Mouse (Mus musculus): Measurements from ENCODE around the gene Cdc14a.

Gene Cdc14a

DNA sequence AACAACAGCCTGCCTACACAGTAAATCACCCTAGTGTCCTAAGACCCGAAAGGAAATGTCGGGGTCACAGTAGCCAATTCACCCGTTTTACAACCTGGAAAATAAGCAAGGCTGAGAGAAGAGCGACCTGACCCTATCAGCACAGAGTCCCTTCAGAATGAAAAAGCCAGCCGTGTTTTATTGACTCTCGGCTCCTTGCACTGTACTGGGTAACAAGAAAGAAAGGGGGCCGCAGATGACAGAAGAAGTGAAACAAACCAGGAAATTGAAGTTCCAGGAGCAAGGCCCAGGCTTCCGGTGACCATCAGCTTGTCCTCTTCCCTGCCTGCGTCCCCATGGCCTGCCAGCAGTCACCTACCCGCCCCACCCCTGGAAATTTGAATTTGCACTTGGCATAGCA is 32.4 kb downstream of the Cdc14a start:
- POLR2A ChIA-PET, result interaction anchor here (0.5 to 1.5 kb wide), 6 partner anchors 9 to 332 kb away, joined by 3 to 4 read pairs (median 3); no protein-coding TSS in a partner anchor

DNA sequence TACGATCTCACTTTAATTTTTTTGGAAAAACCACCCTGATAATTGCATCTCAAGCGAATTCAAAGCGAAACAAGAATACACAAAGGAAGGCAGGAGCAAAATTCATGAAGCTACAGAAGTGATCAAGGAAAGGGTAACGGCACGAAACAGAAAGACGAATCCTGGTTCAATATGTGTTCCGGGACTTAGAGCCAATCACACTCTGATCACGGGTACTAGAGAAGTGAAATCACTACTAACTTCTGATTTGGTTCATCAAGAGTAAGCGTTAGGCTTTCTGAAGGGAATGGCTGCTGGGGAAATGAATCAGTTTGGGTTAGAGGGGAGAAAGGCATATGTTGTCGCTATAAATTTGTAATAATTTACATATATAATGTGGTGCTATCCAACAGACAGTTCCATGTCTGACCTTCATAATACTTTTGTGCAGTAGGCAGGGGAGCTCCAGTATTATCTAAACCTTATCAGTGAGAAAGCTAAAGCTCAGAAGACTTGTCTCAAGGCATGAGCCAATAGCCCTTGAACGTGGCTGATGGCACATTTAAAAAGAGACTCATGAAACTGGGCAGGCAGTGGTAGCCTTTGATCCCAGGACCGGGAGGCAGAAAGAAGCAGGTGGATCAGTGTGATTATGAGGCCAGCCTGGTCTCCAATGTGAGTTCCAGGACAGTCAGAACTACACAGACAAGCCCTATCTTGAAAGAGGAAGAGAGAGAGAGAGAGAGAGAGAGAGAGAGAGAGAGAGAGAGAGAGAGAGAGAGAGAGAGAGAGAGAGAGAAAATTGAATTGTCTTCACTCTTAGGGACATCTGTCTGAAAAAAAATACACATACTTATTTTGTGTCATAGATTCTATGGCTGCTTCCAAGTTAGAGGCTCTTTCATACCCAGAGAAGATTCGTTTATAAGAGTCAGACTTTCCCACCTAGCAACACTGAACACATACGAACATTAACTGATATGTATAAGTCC is 34.0 kb downstream of the Cdc14a start:
- POLR2A ChIA-PET, result interaction anchor here in 2 of 4 experiments (0.5 to 1.5 kb wide), 4 partner anchors 13 to 365 kb away, joined by 3 read pairs; no protein-coding TSS in a partner anchor
- CTCF ChIA-PET, result interaction anchor here in 1 of 4 experiments (0.7 kb wide), 1 partner anchor 58 kb away, joined by 4 read pairs; no protein-coding TSS in a partner anchor

More for the DNA sequence above, 32.4 kb downstream of the Cdc14a start:
- CTCF ChIA-PET, result no interaction called here

DNA sequence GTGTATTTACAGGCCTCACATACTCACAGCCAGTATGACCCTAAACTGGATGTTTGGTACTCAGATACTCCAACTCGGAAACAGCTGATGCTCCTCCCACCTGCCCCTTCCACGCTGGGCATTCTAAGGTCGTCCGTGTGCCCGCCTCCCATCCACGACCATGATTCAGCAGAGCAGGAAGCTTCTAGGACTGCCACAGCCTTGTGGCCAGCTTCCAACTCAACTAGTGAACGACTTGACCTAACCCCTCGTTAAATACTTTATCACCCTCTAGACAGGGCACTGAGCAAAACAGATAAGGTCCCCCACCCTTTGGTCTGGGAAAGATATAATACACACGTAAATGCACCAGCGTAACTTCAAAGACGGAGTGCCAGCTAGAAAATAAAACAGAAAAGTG is 35.0 kb downstream of the Cdc14a start:
- ChIA-PET POLR2A (no interaction called here), CTCF (no interaction called here)

DNA sequence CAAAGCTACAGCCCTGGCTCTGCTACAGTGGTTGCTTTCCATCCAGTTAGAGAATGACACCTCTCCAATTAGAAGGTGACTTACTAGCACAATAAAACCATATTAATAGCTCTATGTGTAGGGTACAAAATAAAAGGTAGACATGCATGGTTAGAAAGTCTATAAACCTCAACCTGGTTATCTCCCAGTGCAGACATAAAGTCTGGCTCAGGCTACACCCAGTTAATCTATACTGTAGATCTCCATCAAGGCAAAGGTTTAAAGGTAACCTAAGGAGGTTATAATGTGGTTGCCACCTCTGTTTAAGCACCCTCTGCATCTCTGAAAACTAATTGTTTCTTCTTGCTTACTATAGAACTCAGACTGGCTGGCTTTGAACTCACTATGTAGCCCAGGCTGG is 36.9 kb downstream of the Cdc14a start:
- ChIA-PET CTCF (interaction anchor here in 1 of 4 experiments (1.5 kb wide), 1 partner anchor 46 kb away, joined by 5 read pairs; no protein-coding TSS in a partner anchor), POLR2A (interaction anchor here in 1 of 4 experiments (1.1 kb wide), 1 partner anchor 15 kb away, joined by 3 read pairs; no protein-coding TSS in a partner anchor)

- CTCF ChIA-PET, result no interaction called here
- POLR2A ChIA-PET, result interaction anchor here in 1 of 4 experiments (1.1 kb wide), 1 partner anchor 14 kb away, joined by 3 read pairs; no protein-coding TSS in a partner anchor
Observed at GRCm38 (mm10) chr3:116386342-116386741, 37.5 kb downstream of the Cdc14a start.

DNA sequence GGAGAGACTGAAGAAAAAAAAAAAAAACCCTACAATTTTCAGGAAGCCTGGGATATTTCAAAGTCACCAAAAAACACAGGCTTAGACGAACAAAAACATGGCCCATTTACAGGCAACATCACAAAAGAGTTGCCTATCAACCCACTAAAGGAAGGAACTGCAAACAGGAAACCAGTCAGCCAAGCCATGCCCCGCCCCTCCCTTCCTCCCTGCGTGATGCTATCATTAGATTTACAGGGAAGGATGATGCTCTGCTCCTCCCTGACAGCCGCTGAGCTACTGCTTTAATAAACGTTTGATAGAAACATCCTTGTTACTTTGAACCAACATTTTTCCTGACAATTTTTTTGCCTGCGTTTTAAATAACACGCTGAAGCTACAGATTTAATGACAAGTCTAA is 39.5 kb downstream of the Cdc14a start:
- POLR2A ChIA-PET, result interaction anchor here in 2 of 4 experiments (0.6 to 0.9 kb wide), 3 partner anchors 14 to 390 kb away, joined by 3 read pairs; no protein-coding TSS in a partner anchor

GRCm38 (mm10) chr3:116380319-116380718 is 43.5 kb downstream of the Cdc14a start:
- ChIA-PET POLR2A (interaction anchor here in 2 of 4 experiments (0.9 to 1.2 kb wide), 4 partner anchors 11 to 242 kb away, joined by 3 to 5 read pairs (median 3); no protein-coding TSS in a partner anchor), CTCF (interaction anchor here in 2 of 4 experiments (0.5 to 0.7 kb wide), 3 partner anchors 20 to 371 kb away, joined by 5 to 7 read pairs (median 5); no protein-coding TSS in a partner anchor)

More for the DNA sequence above, 39.5 kb downstream of the Cdc14a start:
- CTCF ChIA-PET, result no interaction called here

DNA sequence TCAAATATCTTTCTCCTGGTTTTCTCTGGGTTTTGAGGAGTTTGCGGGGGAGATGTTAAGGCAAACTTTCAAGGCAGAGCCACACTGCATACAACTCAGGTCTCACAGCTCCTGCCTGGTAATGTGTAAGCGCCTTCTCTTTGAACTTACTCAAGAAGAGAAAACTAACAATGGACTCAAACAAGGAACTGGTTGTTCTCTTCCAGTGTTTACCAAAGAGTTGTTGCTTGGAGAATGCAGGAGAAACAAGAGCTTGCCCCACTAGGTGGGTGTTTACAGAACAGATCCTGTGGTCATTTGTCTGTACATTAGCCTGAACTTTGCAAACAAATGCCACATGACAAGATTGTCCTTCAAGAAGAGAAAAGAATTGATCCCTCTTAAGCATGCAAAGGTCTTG is 48.4 kb downstream of the Cdc14a start:
- POLR2A ChIA-PET, result interaction anchor here in 1 of 4 experiments (0.9 kb wide), 1 partner anchor 15 kb away, joined by 3 read pairs; no protein-coding TSS in a partner anchor
- CTCF ChIA-PET, result interaction anchor here in 1 of 4 experiments (0.6 kb wide), 1 partner anchor 161 kb away, joined by 3 read pairs; no protein-coding TSS in a partner anchor

DNA sequence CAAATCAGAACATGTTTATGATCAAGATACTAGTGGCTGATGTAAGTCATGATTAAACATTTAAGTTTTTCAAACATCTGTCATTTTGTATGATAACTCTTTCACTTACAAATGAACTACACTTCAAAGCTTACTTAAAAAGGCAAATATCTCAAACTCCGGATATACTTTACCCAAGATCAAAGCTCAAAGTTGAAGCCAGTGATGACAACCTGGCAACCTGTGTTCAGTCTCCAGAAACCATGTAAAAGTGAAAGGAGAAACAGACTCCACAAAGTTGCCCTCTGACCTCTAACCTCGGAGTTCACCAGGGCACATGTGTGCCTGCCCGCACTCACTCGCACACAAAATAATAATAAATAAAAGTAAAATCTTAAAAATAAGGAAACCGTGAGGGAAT is 49.3 kb downstream of the Cdc14a start:
- POLR2A ChIA-PET, result interaction anchor here in 1 of 4 experiments (0.9 kb wide), 1 partner anchor 16 kb away, joined by 3 read pairs; no protein-coding TSS in a partner anchor

GRCm38 (mm10) chr3:116373196-116373595 is 50.6 kb downstream of the Cdc14a start:
- ChIA-PET POLR2A (no interaction called here), CTCF (no interaction called here)

More for the DNA sequence above, 49.3 kb downstream of the Cdc14a start:
- CTCF ChIA-PET, result no interaction called here

GRCm38 (mm10) chr3:116368868-116369437 is 54.9 kb downstream of the Cdc14a start:
- ChIA-PET CTCF (interaction anchor here in 1 of 4 experiments (0.5 kb wide), 1 partner anchor 37 kb away, joined by 3 read pairs; no protein-coding TSS in a partner anchor), POLR2A (interaction anchor here in 1 of 4 experiments (1.2 kb wide), 1 partner anchor 28 kb away, joined by 3 read pairs; no protein-coding TSS in a partner anchor)

DNA sequence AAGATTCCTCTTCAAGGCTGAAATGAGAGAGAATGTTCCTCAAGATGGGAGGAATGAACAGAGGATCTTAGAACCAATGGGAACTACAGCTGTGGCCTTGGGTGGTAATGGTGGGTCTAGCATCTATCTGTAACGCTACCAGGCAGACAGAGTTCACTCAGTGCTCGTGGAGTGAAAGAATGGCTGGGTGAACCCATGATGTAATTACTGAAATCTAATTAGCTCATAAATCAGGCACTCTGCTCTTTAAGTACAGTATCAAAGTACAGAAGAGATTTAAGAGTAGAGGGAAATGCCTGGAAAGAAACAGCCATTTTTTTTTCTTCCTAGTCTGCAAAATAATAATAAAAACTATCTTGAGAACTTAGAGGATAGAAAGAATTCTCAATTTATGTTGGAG is 57.7 kb downstream of the Cdc14a start:
- ChIA-PET POLR2A (no interaction called here), CTCF (no interaction called here)

DNA sequence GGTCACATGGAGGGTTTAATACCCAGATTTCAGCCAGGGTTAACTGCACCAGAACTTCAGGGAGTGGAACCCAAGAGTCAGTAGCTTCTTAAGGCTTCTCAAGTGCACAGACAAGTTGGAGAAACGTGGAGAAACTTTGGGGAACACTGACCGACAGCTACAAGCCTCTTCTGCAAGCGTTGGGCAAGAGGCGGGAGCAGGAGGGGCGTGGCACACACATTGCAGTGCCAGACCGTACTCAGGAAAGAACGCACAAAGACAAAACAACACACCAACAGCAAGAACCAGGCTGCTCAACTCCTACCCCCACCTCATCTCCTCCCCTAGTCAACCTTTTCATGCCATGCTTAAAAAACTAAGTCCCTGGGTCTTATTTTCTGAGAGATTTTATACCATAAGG is 61.9 kb downstream of the Cdc14a start:
- CTCF ChIA-PET, result no interaction called here
- POLR2A ChIA-PET, result no interaction called here

DNA sequence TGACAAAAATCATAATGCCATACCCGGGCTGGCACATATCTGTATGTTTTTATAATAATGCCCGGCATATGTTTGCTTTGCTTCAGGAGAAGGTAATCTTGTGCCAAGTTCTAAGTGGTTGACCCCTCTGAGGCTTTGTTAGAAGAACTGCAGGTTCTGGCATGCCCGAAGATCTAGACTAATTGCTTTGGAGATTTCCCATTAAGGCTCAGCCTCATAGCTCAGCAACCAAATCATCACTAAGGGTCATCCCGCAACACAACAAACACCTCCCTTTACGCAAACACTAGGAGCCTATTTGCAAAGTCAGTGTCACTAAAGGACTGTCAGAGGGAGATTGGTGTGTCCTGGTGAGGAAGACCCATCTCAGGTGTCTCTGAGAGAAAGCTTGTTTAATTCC is 62.7 kb downstream of the Cdc14a start:
- CTCF ChIA-PET, result interaction anchor here in 2 of 4 experiments (0.7 to 1.3 kb wide), 2 partner anchors 20 to 205 kb away, joined by 3 to 4 read pairs; no protein-coding TSS in a partner anchor

GRCm38 (mm10) chr3:116357866-116358265 is 66.0 kb downstream of the Cdc14a start:
- ChIA-PET POLR2A (no interaction called here), CTCF (no interaction called here)

More for the DNA sequence above, 62.7 kb downstream of the Cdc14a start:
- POLR2A ChIA-PET, result interaction anchor here in 1 of 4 experiments (0.7 kb wide), 1 partner anchor 17 kb away, joined by 4 read pairs; no protein-coding TSS in a partner anchor

- ChIA-PET POLR2A (interaction anchor here in 1 of 4 experiments (0.8 kb wide), 1 partner anchor 68 kb away, joined by 3 read pairs; no protein-coding TSS in a partner anchor), CTCF (interaction anchor here in 1 of 4 experiments (1.6 kb wide), 1 partner anchor 17 kb away, joined by 4 read pairs; no protein-coding TSS in a partner anchor)
Observed at GRCm38 (mm10) chr3:116357180-116357579, 66.7 kb downstream of the Cdc14a start.

- ChIA-PET POLR2A (interaction anchor here in 3 of 4 experiments (0.5 to 1.9 kb wide), 6 partner anchors 12 to 157 kb away, joined by 3 to 7 read pairs (median 5); partner anchors contain the start of gene Dbt (in 1 of the 3)), CTCF (interaction anchor here in 2 of 4 experiments (0.6 to 1.8 kb wide), 2 partner anchors 15 to 711 kb away, joined by 10 to 11 read pairs; no protein-coding TSS in a partner anchor)
Observed at GRCm38 (mm10) chr3:116355026-116355788, 68.6 kb downstream of the Cdc14a start.

DNA sequence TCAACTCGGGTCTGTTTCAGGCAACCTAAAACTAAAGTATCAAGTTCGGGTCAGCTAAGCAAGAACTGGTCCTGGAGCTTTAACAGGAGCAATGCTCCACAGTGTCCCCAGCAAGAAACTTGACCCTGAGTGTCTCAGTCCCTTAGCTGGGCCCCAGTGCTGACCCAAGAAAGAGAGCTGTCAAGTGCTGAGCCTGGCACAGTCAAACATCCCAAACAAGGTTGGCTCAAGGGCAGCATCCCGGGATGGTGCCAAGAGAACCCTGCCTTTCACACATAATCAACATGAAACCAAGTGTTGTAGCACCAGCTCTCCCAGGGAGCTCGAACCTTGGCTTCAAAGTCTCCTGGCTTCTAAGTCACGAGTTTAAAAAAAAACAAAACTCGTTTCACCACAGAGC is 71.3 kb downstream of the Cdc14a start:
- POLR2A ChIA-PET, result interaction anchor here in 1 of 4 experiments (0.8 to 1.1 kb wide), 2 partner anchors 58 to 274 kb away, joined by 3 to 6 read pairs; no protein-coding TSS in a partner anchor
- CTCF ChIA-PET, result interaction anchor here in 3 of 4 experiments (0.8 to 2.0 kb wide), 3 partner anchors 12 to 72 kb away, joined by 3 to 13 read pairs (median 5); no protein-coding TSS in a partner anchor

Measured in embryonic stem cell, embryonic (primary cell).